Mouse (Mus musculus) heart, postnatal 0 days (tissue): ENCODE measurements at regions not wholly inside any gene's neighbourhood (a gene's known extent, or its start where the extent isn't known, plus 50 kb on each side); places are given as distances from the start of the nearest gene placed in this dataset.

ENCODE experiments used
- CTCF ChIP-seq: IDR thresholded peaks from 2 replicates; pipeline ENCODE4 v1.5.1; 2016; ENCODE audit warnings: antibody characterized with exemption, control low read depth, low read depth
- EP300 ChIP-seq: IDR thresholded peaks from 2 replicates; pipeline ENCODE4 v1.6.1; 2016; ENCODE audit warnings: antibody characterized with exemption, low read depth

GRCm38 (mm10) chr2:180399651-180400513 lies 56.2 kb upstream of the Slco4a1 start:
- TF ChIP-seq CTCF: no peak
- TF ChIP-seq EP300: peak; percentile 11; the same call in 1 of the 2 replicates
